Mouse (Mus musculus) splenic B cell, adult 2 months (primary cell): Measurements from ENCODE around the gene Gm4869.
"Not testable (repeated sequence)": the region's sequence is repeated elsewhere in the genome, so short reads cannot be mapped to it uniquely, and the experiment has no call there.

Source experiments
- DNase-seq: peaks from one replicate; pipeline ENCODE4 v3.0.0-alpha.2; 2011; ENCODE audit warnings: low read depth, low spot score
- H3K27me3 ChIP-seq: 2 replicates; pipeline ENCODE4 v1.6.1; 2012; ENCODE audit warnings: mild to moderate bottlenecking, low read length, moderate library complexity, mixed read lengths; ENCODE audit not compliant: control insufficient read depth, poor library complexity, insufficient read depth, severe bottlenecking
- H3K36me3 ChIP-seq: 2 replicates; pipeline ENCODE4 v1.6.1; 2012; ENCODE audit warnings: mild to moderate bottlenecking, low read length, moderate library complexity, mixed read lengths; ENCODE audit not compliant: control insufficient read depth, poor library complexity, insufficient read depth, severe bottlenecking

The Gm4869 gene

DNA sequence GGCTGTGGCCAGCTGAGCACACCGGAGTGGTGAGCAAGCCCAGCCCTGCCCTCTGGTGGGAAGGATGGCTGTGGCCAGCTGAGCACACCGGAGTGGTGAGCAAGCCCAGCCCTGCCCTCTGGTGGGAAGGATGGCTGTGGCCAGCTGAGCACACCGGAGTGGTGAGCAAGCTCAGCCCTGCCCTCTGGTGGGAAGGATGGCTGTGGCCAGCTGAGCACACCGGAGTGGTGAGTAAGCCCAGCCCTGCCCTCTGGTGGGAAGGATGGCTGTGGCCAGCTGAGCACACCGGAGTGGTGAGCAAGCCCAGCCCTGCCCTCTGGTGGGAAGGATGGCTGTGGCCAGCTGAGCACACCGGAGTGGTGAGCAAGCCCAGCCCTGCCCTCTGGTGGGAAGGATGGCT, 6.3 kb upstream of the Gm4869 start:
- H3K36me3 ChIP-seq, result peaks cover 23% of the 10 kb centered on the region
- H3K27me3 ChIP-seq, result not testable (repeated sequence)
- peak; percentile 49 for DNase-seq

DNA sequence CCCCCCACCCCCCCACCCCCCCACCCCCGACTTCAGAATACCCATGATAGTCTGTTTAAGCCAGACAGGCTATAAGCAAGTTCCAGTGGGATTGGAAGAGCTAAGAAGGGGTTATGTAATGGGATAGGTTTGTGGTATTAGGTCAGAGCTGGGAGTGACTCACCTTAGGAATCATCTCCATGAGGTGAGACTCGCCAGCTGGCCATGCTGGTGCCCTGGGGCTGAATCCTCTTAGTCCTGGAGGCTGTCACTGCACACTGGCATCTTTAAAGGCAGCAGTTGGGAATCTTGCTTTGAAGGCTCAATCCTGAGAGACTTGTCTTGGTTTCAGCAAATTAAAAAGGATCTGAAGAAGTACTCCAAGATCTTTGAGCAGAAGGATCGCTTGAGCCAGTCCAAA, 4.0 kb upstream of the Gm4869 start:
- H3K27me3 ChIP-seq, result no peaks in the 10 kb centered on the region
- H3K36me3 ChIP-seq, result peaks cover 23% of the 10 kb centered on the region
- no peak for DNase-seq

DNA sequence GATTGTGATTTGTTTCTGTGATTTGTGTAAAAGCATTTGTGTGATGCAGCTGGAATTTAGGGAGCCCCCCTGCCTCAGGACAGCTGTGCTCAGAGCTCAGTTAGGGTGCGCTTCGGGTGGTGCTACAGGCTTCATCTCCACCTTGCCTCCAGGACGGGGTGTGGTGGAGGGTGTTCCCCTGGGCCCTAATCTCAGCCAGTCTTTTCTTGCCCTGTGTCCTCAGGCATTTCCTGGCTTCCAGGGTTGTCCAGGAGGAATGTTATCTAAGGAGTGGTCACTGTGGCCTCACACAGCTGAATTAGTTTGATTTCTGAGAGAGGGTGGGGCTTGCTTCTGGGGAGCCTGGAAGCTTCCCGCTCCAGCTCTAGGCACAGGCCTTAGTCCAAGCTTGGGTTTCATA, 1.4 kb upstream of the Gm4869 start:
- no peaks in the 10 kb centered on the region for H3K27me3 ChIP-seq
- DNase-seq, result no peak
- H3K36me3 ChIP-seq, result peaks cover 18% of the 10 kb centered on the region

DNA sequence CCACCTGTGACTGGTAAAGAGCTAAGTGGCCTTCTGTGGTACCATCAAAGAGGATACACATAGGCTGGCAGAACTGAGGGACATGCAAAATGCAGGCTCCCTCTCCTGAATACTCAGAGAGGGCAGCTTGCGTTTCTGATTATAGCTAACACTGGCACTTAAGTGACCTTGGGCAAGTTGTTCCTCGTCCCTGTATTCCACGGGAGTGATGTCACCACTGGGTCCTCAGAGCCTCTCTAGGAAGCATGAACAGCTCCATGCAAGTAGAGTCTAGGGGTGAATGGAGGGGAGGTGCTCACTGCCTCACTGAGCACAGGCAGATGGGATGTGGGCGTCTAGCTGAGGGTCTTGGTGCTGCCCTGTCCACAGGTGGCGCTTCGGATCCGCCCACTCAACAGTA, 609 bp downstream of the Gm4869 start:
- Histone ChIP-seq H3K27me3 (no peaks in the 10 kb centered on the region), H3K36me3 (peaks cover 15% of the 10 kb centered on the region)
- DNase-seq, result no peak

DNA sequence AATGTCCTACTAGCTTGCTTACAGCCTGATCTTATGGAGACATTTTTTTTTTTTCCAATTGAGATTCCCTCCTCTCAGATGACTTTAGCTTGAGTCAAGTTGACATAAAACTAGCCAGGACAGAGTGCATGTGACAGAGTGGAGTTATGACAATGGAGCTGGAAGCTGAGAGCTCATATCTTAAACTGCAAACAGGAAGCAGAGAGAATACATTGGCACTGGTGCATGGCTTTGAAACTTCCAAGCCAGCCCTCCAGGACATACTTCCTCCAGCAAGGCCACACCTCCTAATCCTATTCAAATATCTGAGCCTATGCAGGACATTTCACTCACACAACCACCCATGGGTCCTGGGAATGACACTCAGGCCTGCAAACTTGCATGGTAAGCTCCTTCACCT, 9.0 kb downstream of the Gm4869 start:
- H3K36me3 ChIP-seq, result no peaks in the 10 kb centered on the region
- H3K27me3 ChIP-seq, result no peaks in the 10 kb centered on the region
- no peak for DNase-seq

DNA sequence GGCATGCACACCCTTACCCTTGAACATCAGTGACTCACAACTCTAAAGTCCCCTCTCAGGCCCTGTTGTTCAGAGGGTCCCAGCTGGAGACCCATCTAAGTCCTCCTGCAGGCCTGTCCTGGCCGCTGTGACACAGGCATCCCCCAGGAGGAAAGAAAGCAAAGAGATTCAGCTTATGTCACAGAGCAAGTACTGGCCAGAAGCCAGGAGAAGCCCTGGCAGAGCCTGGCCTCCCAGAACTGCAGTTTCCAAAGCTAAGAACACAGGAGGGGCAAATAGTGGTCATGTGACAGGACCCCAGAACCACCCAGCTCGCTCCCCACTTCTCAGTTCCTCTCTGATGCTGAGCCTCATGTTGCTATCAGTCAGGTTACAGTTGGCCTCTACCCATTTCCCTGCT, 10.0 kb downstream of the Gm4869 start:
- DNase-seq, result no peak
- Histone ChIP-seq H3K27me3 (no peaks in the 10 kb centered on the region), H3K36me3 (no peaks in the 10 kb centered on the region)

DNA sequence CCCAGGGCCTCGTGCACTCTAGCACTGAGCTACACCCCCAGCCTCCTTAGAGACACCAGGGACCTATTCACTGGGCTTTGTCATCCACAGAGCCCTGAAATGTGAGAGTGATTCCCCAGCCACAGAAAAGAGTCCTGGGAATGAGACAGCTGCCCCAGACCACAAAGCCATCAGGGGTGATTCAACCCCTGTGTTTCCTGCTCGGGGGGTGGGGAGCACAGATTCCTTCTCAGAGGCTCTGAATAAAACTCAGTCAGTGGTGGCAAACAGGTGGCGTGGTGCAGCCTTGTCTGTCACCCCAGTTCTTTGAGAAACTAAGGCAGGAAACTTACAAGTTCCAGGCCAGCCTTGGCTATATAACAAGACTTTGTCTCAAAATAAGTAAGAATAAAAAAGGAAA, 16.0 kb downstream of the Gm4869 start:
- DNase-seq, result no peak
- no peaks in the 10 kb centered on the region for H3K36me3 ChIP-seq
- H3K27me3 ChIP-seq, result no peaks in the 10 kb centered on the region

DNA sequence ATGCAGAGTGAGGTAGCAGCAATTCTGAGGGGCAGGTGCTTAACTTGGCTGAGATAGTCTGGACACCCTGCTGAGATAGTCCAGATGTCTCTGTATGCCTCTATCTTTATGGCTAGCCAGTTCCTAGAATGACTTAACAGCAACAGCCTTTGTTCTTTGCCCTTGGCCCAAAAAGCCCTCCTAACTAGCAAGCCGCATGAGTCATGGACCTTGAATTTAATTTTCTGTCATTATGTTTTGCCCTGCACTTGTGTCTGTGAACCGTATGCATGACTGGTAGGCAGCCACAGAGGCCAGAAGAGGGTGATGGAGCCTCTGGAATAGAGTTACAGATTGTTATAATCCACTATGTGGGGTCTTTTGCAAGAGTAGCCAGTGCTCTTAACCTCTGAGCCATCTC, 17.7 kb downstream of the Gm4869 start:
- not testable (repeated sequence) for H3K36me3 ChIP-seq, H3K27me3 ChIP-seq, DNase-seq

DNA sequence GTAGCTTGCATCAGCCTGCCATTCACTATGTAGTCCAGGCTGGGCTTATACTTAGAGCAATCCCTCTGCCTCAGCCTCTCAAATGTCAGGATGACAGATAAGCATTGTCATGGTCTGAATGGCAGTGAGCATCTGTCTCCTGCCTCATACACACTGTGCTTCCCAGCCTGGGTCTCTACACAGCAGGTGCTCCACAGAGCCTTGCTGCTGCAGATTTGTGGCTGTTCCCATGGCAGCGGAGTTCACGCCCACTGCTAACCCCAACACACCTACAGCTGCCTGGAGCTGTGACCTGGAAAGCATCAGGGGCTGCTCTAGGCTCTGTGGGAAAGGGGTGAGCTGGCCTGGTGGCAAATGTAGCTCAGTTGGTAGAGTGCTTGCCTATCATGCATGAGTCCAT, 19.5 kb downstream of the Gm4869 start:
- Histone ChIP-seq H3K36me3 (no peaks in the 10 kb centered on the region), H3K27me3 (no peaks in the 10 kb centered on the region)
- no peak for DNase-seq

DNA sequence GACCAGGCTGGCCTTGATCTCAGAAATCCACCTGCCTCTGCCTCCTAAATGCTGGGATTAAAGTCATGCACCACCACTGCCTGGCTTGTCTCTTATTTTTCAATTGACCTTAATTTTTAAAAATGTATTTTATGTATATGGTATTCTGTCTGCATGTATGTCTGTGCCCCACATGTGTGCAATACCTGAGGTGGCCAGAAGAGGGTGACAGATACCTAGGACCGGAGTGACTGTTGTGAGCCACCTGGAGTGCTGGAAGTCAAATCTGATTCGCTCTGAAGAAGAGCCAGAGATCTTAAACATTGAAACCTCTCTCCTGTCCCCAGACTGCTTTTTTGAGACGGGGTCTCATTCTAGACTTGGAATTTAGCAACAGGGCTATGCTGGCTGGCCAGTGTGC, 26.9 kb downstream of the Gm4869 start:
- H3K27me3 ChIP-seq, result no peaks in the 10 kb centered on the region
- no peaks in the 10 kb centered on the region for H3K36me3 ChIP-seq
- DNase-seq, result peak; percentile 52

DNA sequence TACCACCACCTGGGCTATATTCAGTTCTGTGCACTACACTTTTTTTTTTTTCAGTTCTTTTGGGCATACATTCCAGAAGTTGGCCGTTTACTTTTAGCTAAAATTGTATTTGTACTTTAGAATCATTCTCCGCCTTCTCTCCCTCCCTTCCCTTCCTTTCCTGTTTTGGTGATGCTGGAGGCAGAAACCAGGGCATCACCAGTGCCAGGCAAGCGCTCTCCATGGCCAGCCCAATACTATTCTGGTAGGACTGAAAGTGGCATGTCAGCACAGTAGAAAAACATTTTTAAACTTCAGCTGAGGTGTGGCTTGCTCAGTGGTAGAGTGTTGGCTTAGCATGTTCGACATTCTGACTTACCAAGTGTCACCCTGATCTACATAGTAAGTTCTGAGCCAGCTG, 36.0 kb downstream of the Gm4869 start:
- H3K36me3 ChIP-seq, result no peaks in the 10 kb centered on the region
- DNase-seq, result no peak
- H3K27me3 ChIP-seq, result no peaks in the 10 kb centered on the region

DNA sequence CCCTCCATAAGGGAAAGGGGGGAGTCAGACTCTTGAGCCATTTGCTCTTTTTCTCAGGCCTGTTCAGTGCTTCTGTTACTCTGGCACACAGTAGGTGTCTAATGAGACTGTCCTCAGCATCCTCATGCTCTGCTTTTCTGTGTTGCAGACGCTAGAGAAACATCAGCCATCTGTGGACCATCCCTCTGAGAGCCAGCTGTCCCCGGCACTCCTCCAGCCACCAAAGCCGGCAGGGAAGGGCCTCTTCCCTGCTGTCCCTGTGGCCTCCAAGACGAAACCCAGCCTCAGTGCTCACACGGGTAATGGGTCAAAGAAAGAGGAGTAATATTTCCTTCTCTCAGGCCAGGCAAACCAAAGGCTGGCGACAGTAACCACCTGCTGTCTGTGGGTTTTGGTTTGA, 45.7 kb downstream of the Gm4869 start:
- Histone ChIP-seq H3K36me3 (no peaks in the 10 kb centered on the region), H3K27me3 (no peaks in the 10 kb centered on the region)
- DNase-seq, result no peak

DNA sequence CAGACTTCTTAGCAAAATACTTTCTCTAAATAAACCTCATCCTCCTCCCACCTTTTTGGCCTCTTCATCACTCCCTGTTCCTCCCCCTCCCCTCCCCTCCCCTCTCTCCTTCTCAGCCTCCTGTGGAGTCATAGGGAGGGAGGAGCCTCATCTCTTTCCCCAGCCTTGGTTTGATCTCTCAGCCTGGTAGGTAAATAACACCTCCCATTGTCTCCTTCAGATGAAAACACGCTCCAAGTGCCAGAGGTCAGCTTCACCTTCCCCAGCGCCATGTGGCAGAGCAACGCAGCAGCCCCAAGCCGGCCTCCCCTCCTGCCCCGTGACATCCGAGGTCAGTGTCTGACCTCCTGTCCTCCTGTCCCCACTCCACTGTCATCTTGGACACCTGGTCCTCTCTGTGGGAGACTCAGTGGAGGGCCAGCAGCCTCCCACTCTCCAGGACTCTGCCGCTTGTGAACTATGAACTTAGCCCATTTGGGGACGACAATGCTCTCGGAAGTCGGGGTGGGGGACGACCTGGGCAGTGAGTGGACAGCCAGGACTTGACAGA, 47.3 kb downstream of the Gm4869 start:
- H3K27me3 ChIP-seq, result no peaks in the 10 kb centered on the region
- no peak for DNase-seq
- no peaks in the 10 kb centered on the region for H3K36me3 ChIP-seq

DNA sequence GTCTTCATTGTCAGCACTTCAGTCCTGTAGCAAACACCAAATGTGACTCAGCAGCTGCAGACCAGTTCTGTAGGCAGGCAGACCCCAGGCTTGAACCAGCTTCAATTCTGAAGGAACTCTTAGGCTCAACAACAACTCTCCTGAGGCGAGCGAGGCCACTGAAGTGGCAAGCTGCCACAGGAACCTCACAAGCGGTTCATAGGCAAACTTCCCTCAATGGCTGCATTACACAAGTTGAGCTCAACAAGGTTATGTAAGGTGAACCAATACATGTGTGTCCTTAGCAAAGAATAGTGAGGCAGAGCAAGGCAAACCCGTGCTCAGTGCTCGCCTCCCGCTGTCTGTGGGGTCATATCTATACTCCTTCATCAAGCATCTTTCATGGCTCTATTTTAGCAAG, 52.7 kb downstream of the Gm4869 start:
- H3K36me3 ChIP-seq, result no peaks in the 10 kb centered on the region
- DNase-seq, result no peak
- no peaks in the 10 kb centered on the region for H3K27me3 ChIP-seq

DNA sequence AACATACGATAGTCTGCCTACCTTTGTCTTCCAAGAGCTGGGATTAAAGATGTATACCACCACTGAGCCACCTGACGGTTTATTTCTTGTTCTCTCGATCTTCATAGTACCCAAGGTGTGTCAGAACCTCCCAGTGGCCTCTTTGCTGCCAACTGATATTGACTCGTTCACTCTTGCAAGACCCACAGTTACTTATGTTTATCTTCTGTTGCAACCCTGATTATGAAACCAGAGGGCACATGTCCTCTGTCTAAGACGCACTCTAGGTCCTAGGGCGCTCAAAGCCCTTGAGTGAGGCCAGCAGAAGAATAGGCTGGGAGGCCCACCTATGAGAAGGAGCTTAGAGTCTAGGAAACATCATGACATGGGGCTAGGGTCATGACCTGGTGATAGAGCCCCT, 55.3 kb downstream of the Gm4869 start:
- no peaks in the 10 kb centered on the region for H3K36me3 ChIP-seq
- H3K27me3 ChIP-seq, result no peaks in the 10 kb centered on the region
- no peak for DNase-seq

DNA sequence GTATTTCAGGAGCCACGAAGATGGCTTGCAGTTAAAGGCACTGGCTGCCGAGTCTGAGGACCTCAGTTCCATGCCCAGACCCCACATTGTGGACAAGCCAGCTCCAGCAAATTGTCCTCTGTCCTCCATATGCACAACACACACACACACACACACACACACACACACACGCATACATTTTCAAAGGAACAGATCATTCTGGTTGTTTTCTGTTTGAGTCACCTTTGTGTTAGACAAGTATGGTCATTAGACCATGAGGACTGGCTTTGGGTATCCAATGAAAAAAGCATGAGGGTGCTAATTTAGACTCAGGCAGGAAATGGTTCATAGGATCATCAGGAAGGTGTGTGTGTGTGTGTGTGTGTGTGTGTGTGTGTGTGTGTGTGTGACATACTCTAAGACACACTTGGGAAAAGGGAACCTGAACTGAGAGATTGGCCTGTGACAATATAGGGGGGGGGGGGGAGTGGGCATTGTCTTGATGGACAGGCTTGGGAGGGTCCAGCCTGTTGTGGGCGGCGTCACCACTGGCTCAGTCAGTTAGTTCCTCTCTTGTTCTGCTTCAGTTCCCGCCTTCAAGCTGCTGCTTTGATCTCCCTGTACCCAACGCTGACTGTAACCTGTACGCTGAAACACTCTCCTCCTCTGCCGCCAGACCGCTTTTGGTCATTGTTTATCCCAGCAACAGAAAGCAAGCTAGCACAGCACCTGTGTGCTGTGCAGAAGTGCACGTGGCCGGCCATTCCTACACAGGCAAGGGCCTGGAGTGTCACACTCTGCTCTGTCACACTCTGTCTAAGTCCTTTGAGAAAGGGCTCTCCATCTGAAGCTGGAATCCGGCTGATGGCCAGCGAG, 56.8 kb downstream of the Gm4869 start:
- no peaks in the 10 kb centered on the region for H3K27me3 ChIP-seq
- peak; percentile 82 for DNase-seq
- H3K36me3 ChIP-seq, result no peaks in the 10 kb centered on the region
